1 mouse cellular context compared by ENCODE assay signal in genomic region chr12:24633753-24634191, GRCm38 (mm10).
TF ChIP-seq lines count a peak whose summit lies in the region.

No protein-coding gene starts in this region.

TF ChIP-seq in MEL, 35 proteins besides CTCF, POLR2A, EP300 and RAD21 (continued from another document):
- TF ChIP-seq MYB (IDR thresholded peaks at IDR 0.05; ENCODE audit: low read depth, low read length), result no peak
- no peak for TF ChIP-seq CHD1 (IDR thresholded peaks at IDR 0.05; ENCODE audit: low read depth, low read length)
- TF ChIP-seq UBTF (IDR thresholded peaks at IDR 0.05; ENCODE audit: borderline replicate concordance, insufficient read depth, low read depth, low read length), result no peak
- no peak for TF ChIP-seq GABPA (IDR thresholded peaks at IDR 0.05; ENCODE audit: low read depth, low read length)
- no peak for TF ChIP-seq RCOR1 (IDR thresholded peaks at IDR 0.05; ENCODE audit: low read depth, low read length)
- TF ChIP-seq USF1 (IDR thresholded peaks at IDR 0.05; ENCODE audit: low read depth, low read length), result no peak
